Mouse (Mus musculus) kidney, adult 2 months (tissue): ENCODE measurements around the gene Slc25a5.

Experiments used
- CTCF ChIP-seq: fragments of 200-500 bp; conservative IDR thresholded peaks from 2 replicates; pipeline ENCODE4 v1.5.1; 2011; ENCODE audit warnings: low read depth, mild to moderate bottlenecking, control low read depth, low read length, moderate library complexity, mixed read lengths; ENCODE audit not compliant: insufficient read depth, insufficient read length
- POLR2A ChIP-seq: fragments of 200-500 bp; IDR thresholded peaks from one replicate; pipeline ENCODE4 v1.6.1; 2011; ENCODE audit warnings: low read depth, low read length, control low read depth

- TF ChIP-seq CTCF (no peak), POLR2A (no peak)
Observed at GRCm38 (mm10) chrX:36757796-36758472, 37.5 kb upstream of the Slc25a5 start.
